7 mouse cellular contexts compared by ENCODE assay signal in the genomic region with DNA sequence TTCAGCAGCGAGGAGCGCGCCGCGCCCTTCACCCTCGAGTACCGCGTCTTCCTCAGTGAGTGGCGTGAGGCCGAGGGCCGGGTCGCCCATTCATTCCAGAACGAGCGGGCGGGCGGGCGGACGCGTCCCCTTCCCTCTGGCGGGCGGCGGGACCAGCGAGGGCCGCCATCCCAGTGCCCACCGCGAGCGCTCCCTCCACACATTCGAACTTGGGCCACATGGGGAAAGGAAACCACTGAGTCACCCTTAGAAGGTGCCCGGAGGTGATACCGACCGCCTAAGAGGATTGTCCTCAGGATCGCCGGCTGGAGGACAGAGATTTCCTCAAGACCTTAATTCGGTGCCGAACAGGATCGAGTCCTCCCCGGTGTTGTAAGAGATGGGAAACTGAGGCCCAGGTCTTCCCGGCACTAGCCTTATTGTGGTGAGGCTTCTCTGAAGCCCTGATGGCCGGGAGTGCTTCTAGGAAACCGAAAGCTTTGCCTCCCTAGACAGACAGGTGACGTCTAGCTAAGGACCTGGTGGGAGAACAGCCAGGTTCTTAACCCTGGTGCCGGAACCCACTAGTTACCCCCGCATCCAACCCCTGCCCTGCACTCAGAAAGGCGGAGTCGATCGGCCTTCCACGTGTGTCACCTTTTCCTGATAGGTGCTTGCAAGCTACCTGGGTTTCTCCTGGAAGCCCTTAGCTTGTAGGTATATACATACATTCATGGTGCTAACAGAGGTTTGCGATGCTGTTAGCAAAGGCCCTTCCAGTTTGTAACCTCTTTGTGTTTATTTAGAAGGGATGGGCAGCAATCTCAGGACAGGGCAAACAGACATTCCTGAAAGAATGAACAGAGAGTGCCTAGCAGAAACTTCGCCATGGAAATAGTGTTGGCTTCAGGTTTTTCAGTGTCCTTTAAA. TPM values are rescaled to one million over a fixed set of nuclear protein-coding genes. Genes with fewer than 3 reads are reported as not detected.
DNase-seq lines count a peak whose midpoint lies in the region; ATAC-seq and TF ChIP-seq lines count a peak whose summit lies in the region.

No protein-coding gene starts in this region.

- 3% methylated on average over 43 of the region's 49 CpGs for WGBS in thymus, adult 2 months
- WGBS in hindbrain, embryonic 12.5 days = under 1% methylated on average over 49 of the region's 49 CpGs
- 2% methylated on average over 40 of the region's 49 CpGs for WGBS in liver, embryonic 12.5 days (ENCODE audit: insufficient replicate concordance)
- WGBS in olfactory bulb, adult 2 months = under 1% methylated on average over 49 of the region's 49 CpGs

- TF ChIP-seq CTCF in thymus, adult 2 months (IDR thresholded peaks at IDR 0.05; ENCODE audit: borderline replicate concordance, control insufficient read depth, extremely low read depth, insufficient read depth, low read length, poor library complexity) = no peak
- TF ChIP-seq CTCF in olfactory bulb, adult 2 months (IDR thresholded peaks at IDR 0.05; ENCODE audit: insufficient read depth, low read depth, low read length) = no peak

- peak overlapping the region; percentile 83 for H3K9ac ChIP-seq in hindbrain, embryonic 12.5 days
- H3K9ac ChIP-seq in liver, embryonic 12.5 days = peak overlapping the region; percentile 83

- DNase-seq in thymus, adult 2 months = no peak
- no peak for DNase-seq in thymus, adult 18-20 months
- peak; percentile 69 for DNase-seq in c-Kit-positive CD71-positive TER-119-positive erythroid progenitor cells, embryonic 14.5 days (ENCODE audit: low spot score)
- DNase-seq in layer of hippocampus, adult 11-12 months (ENCODE audit: low spot score) = no peak

- no peaks in the 10 kb centered on the region for H3K27me3 ChIP-seq in thymus, adult 2 months (ENCODE audit: control insufficient read depth, insufficient read depth, low read length)
- H3K27me3 ChIP-seq in hindbrain, embryonic 12.5 days = no peaks in the 10 kb centered on the region
- no peaks in the 10 kb centered on the region for H3K27me3 ChIP-seq in liver, embryonic 12.5 days (replicated peaks)

- peak overlapping the region; percentile 70 for H3K4me2 ChIP-seq in hindbrain, embryonic 12.5 days (replicated peaks)
- peak overlapping the region; percentile 95 for H3K4me2 ChIP-seq in liver, embryonic 12.5 days

- no peak for TF ChIP-seq POLR2A in thymus, adult 2 months (IDR thresholded peaks at IDR 0.05; ENCODE audit: control insufficient read depth, extremely low read depth, insufficient read depth, low read length, poor library complexity)
- no peak for TF ChIP-seq POLR2A in olfactory bulb, adult 2 months (IDR thresholded peaks at IDR 0.05; ENCODE audit: insufficient read depth, low read depth, low read length)

- H3K4me3 ChIP-seq in thymus, adult 2 months (ENCODE audit: control insufficient read depth, insufficient read depth, low read length) = peak overlapping the region; percentile 89
- peak overlapping the region; percentile 80 for H3K4me3 ChIP-seq in hindbrain, embryonic 12.5 days
- peak overlapping the region; percentile 86 for H3K4me3 ChIP-seq in liver, embryonic 12.5 days
- peak overlapping the region; percentile 78 for H3K4me3 ChIP-seq in olfactory bulb, adult 2 months (ENCODE audit: insufficient read depth, low read depth, low read length)

- H3K27ac ChIP-seq in thymus, adult 2 months (ENCODE audit: control insufficient read depth, insufficient read depth, low read length) = no peak overlapping the region
- H3K27ac ChIP-seq in hindbrain, embryonic 12.5 days = peak overlapping the region; percentile 84
- H3K27ac ChIP-seq in liver, embryonic 12.5 days = peak overlapping the region; percentile 85
- 0 out of 2 replicates have a peak overlapping the region, but pooled peaks have one; percentile 17 for H3K27ac ChIP-seq in olfactory bulb, adult 2 months (ENCODE audit: insufficient read depth, low read depth, low read length)

- H3K9me3 ChIP-seq in hindbrain, embryonic 12.5 days (replicated peaks) = no peaks in the 10 kb centered on the region
- H3K9me3 ChIP-seq in liver, embryonic 12.5 days (replicated peaks) = no peaks in the 10 kb centered on the region

- peaks cover 6% of the 10 kb centered on the region for H3K4me1 ChIP-seq in thymus, adult 2 months (replicated peaks; ENCODE audit: control insufficient read depth, insufficient read depth, low read length)
- H3K4me1 ChIP-seq in hindbrain, embryonic 12.5 days = peaks cover 12% of the 10 kb centered on the region
- peaks cover 20% of the 10 kb centered on the region for H3K4me1 ChIP-seq in liver, embryonic 12.5 days
- H3K4me1 ChIP-seq in olfactory bulb, adult 2 months (ENCODE audit: control insufficient read depth, insufficient read depth, low read length) = peaks cover 6% of the 10 kb centered on the region; the same call in 1 of the 2 replicates

- no peaks in the 10 kb centered on the region for H3K36me3 ChIP-seq in thymus, adult 2 months (ENCODE audit: control insufficient read depth, insufficient read depth, low read length)
- peaks cover 5% of the 10 kb centered on the region; the same call in 1 of the 2 replicates for H3K36me3 ChIP-seq in hindbrain, embryonic 12.5 days
- H3K36me3 ChIP-seq in liver, embryonic 12.5 days = peaks cover 33% of the 10 kb centered on the region

- ATAC-seq in hindbrain, embryonic 12.5 days (ENCODE audit: low FRiP score) = peak; percentile 65
- peak; percentile 79 for ATAC-seq in liver, embryonic 12.5 days

RNA-seq across cellular contexts. Expression of a gene that starts 0.6 kb away (rescaled TPM):
- polyA plus RNA-seq in thymus, adult 2 months (2012; rRNA removed) = 29.9 and 36.1 TPM in 2 replicates
- 193 and 196 TPM in 2 replicates for polyA plus RNA-seq in hindbrain, embryonic 12.5 days (2016; fragmentation: Nextera tagmentation; extraction: Ambion mirVana)
- 137 and 147 TPM in 2 replicates for polyA plus RNA-seq in liver, embryonic 12.5 days (2016; fragmentation: Nextera tagmentation; extraction: Ambion mirVana)
- not detected in 2 replicates for polyA plus RNA-seq in olfactory bulb, adult 2 months (2012; ENCODE audit: insufficient read depth, insufficient read length, low replicate concordance, missing spikeins)

RNA-seq across cellular contexts. Expression of a gene that starts 31.1 kb away (rescaled TPM):
- 71.8 and 74.7 TPM in 2 replicates for polyA plus RNA-seq in thymus, adult 2 months (2012; rRNA removed)
- polyA plus RNA-seq in hindbrain, embryonic 12.5 days (2016; fragmentation: Nextera tagmentation; extraction: Ambion mirVana) = 234 and 235 TPM in 2 replicates
- 110 and 112 TPM in 2 replicates for polyA plus RNA-seq in liver, embryonic 12.5 days (2016; fragmentation: Nextera tagmentation; extraction: Ambion mirVana)
- polyA plus RNA-seq in olfactory bulb, adult 2 months (2012; ENCODE audit: insufficient read depth, insufficient read length, low replicate concordance, missing spikeins) = 703 TPM in 1 of 2 replicates, not detected in the other

RNA-seq across cellular contexts. Expression of a gene that starts 46.3 kb away (rescaled TPM):
- 91.6 and 114 TPM in 2 replicates for polyA plus RNA-seq in thymus, adult 2 months (2012; rRNA removed)
- 36.5 and 37.4 TPM in 2 replicates for polyA plus RNA-seq in hindbrain, embryonic 12.5 days (2016; fragmentation: Nextera tagmentation; extraction: Ambion mirVana)
- polyA plus RNA-seq in liver, embryonic 12.5 days (2016; fragmentation: Nextera tagmentation; extraction: Ambion mirVana) = 38.9 and 41.5 TPM in 2 replicates
- not detected in 2 replicates for polyA plus RNA-seq in olfactory bulb, adult 2 months (2012; ENCODE audit: insufficient read depth, insufficient read length, low replicate concordance, missing spikeins)

RNA-seq across cellular contexts. Expression of a gene that starts 53.7 kb away (rescaled TPM):
- 0.04 and 0.10 TPM in 2 replicates for polyA plus RNA-seq in thymus, adult 2 months (2012; rRNA removed)
- polyA plus RNA-seq in hindbrain, embryonic 12.5 days (2016; fragmentation: Nextera tagmentation; extraction: Ambion mirVana) = 0.25 TPM in 2 replicates
- not detected in 2 replicates for polyA plus RNA-seq in liver, embryonic 12.5 days (2016; fragmentation: Nextera tagmentation; extraction: Ambion mirVana)
- 173,703 TPM in 1 of 2 replicates, not detected in the other for polyA plus RNA-seq in olfactory bulb, adult 2 months (2012; ENCODE audit: insufficient read depth, insufficient read length, low replicate concordance, missing spikeins)
